Mouse (Mus musculus): ENCODE measurements around the gene Ate1. TPM values are rescaled to one million over a fixed set of nuclear protein-coding genes. Genes with fewer than 3 reads are reported as not detected.

Gene Ate1
- polyA plus RNA-seq, 1 experiment from 2014 or later: 33.3 TPM

GRCm38 (mm10) chr7:130382126-130382525 lies 138.0 kb downstream of the Ate1 start:
- Histone ChIP-seq H3K4me3 (no peak overlapping the region), H3K27me3 (replicated peaks) (no peaks in the 10 kb centered on the region), H3K9me3 (replicated peaks) (no peaks in the 10 kb centered on the region), H3K9ac (no peak overlapping the region), H3K4me1 (no peaks in the 10 kb centered on the region), H3K27ac (no peak overlapping the region), H3K36me3 (no peaks in the 10 kb centered on the region), H3K4me2 (no peak overlapping the region)
- 86% methylated on average over 13 of the region's 13 CpGs for WGBS (ENCODE audit: insufficient replicate concordance)
- no peak for ATAC-seq

- WGBS (ENCODE audit: insufficient replicate concordance): 83% methylated on average over 8 of the region's 8 CpGs
- no peak for ATAC-seq
Measured at GRCm38 (mm10) chr7:130381387-130381951, 138.7 kb downstream of the Ate1 start.

DNA sequence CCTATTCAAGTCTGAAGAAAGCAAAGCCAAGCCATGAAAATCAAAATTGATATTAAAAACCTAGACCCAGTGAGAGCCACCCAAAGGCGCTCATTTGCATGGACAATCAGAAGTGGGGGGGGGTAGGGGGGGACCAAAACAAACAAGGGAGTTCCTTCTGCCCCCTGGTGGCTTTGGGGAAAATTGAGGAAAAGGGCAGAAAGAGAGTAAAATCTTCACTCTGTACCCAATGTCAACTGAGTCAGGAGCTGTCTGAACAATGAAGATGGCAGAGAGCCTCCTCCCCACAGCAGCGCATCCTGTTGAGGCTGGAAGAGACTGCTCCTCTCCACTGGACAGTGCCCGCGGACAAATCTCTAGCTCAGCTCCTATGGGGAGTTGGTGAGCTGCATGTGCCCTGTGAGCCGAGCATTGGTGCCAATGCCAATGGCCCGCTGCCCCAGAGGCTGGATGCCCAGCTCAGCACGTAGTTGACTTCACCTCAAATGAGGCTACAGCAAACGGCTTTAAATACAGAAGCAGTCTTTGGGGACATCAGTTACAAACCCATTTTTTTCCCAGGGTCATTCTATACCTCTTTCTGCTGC lies 139.3 kb downstream of the Ate1 start:
- H3K4me3 ChIP-seq: no peak overlapping the region
- H3K9ac ChIP-seq: no peak overlapping the region
- H3K36me3 ChIP-seq: no peaks in the 10 kb centered on the region
- H3K27ac ChIP-seq: no peak overlapping the region
- ATAC-seq: no peak
- no peaks in the 10 kb centered on the region for H3K4me1 ChIP-seq
- 77% methylated on average over 8 of the region's 8 CpGs for WGBS (ENCODE audit: insufficient replicate concordance)
- H3K9me3 ChIP-seq (replicated peaks): no peaks in the 10 kb centered on the region
- H3K27me3 ChIP-seq (replicated peaks): no peaks in the 10 kb centered on the region
- no peak overlapping the region for H3K4me2 ChIP-seq

More at GRCm38 (mm10) chr7:130381387-130381951, 138.7 kb downstream of the Ate1 start:
- no peak overlapping the region for H3K4me2 ChIP-seq
- no peak overlapping the region for H3K4me3 ChIP-seq
- H3K9me3 ChIP-seq (replicated peaks): no peaks in the 10 kb centered on the region
- no peaks in the 10 kb centered on the region for H3K4me1 ChIP-seq
- no peaks in the 10 kb centered on the region for H3K36me3 ChIP-seq
- no peak overlapping the region for H3K9ac ChIP-seq
- no peaks in the 10 kb centered on the region for H3K27me3 ChIP-seq (replicated peaks)
- no peak overlapping the region for H3K27ac ChIP-seq

GRCm38 (mm10) chr7:130380367-130380766 lies 139.8 kb downstream of the Ate1 start:
- no peaks in the 10 kb centered on the region for H3K36me3 ChIP-seq
- no peak overlapping the region for H3K4me2 ChIP-seq
- no peaks in the 10 kb centered on the region for H3K9me3 ChIP-seq (replicated peaks)
- no peak overlapping the region for H3K9ac ChIP-seq
- H3K4me3 ChIP-seq: no peak overlapping the region
- ATAC-seq: no peak
- WGBS (ENCODE audit: insufficient replicate concordance): 82% methylated on average over 7 of the region's 7 CpGs
- H3K27me3 ChIP-seq (replicated peaks): no peaks in the 10 kb centered on the region
- no peak overlapping the region for H3K27ac ChIP-seq
- no peaks in the 10 kb centered on the region for H3K4me1 ChIP-seq

DNA sequence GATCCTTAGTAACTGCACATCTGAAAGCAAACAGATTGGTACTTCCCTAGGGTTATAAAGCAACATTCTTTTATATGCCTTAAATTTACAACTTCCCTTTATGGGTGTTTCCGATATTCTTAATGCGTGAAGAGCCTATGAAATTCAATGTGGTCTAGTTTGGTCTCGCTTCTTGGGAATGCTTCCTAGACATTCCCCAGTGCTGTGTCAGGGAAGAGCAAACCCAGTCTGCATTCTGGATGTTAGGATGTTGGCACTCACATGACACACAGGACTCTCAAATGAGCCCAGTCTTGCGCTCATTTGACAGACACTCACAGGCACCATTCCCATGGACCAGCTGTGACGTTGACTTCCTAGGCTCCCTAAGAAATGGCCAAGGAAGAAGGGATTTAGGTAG lies 140.3 kb downstream of the Ate1 start:
- 85% methylated on average over 5 of the region's 5 CpGs for WGBS (ENCODE audit: insufficient replicate concordance)
- Histone ChIP-seq H3K27ac (no peak overlapping the region), H3K27me3 (replicated peaks) (no peaks in the 10 kb centered on the region), H3K4me3 (no peak overlapping the region), H3K4me2 (no peak overlapping the region), H3K9me3 (replicated peaks) (no peaks in the 10 kb centered on the region), H3K9ac (no peak overlapping the region), H3K4me1 (no peaks in the 10 kb centered on the region), H3K36me3 (no peaks in the 10 kb centered on the region)
- ATAC-seq: no peak

DNA sequence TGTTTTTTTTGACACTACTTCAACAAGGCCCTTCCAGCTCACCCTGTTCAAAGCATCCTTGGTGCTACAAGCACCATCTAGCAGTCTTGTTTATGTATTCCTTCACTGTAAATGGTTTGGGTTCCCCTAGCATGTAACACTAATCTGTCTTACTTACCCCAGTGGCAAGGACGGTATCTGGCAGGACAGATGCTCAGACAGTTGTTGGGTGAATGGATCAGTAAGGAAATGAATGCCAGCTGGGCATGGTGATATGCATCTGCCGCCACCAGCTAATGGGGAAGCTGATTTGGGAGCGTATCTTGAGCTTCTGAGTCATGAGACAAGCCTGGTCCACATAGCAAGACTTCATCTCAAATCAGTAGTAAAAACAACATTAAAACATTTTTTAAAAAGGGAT lies 141.9 kb downstream of the Ate1 start:
- Histone ChIP-seq H3K36me3 (no peaks in the 10 kb centered on the region), H3K9ac (no peak overlapping the region), H3K4me2 (no peak overlapping the region), H3K9me3 (replicated peaks) (no peaks in the 10 kb centered on the region), H3K27me3 (replicated peaks) (no peaks in the 10 kb centered on the region), H3K4me3 (no peak overlapping the region), H3K4me1 (no peaks in the 10 kb centered on the region), H3K27ac (no peak overlapping the region)
- no peak for ATAC-seq
- WGBS (ENCODE audit: insufficient replicate concordance): 36% methylated on average over 3 of the region's 3 CpGs

- Histone ChIP-seq H3K4me2 (no peak overlapping the region), H3K27me3 (replicated peaks) (no peaks in the 10 kb centered on the region), H3K36me3 (no peaks in the 10 kb centered on the region), H3K4me1 (no peaks in the 10 kb centered on the region), H3K9me3 (replicated peaks) (no peaks in the 10 kb centered on the region), H3K27ac (no peak overlapping the region), H3K4me3 (no peak overlapping the region), H3K9ac (no peak overlapping the region)
- 73% methylated on average over 9 of the region's 9 CpGs for WGBS (ENCODE audit: insufficient replicate concordance)
- ATAC-seq: no peak
Measured at GRCm38 (mm10) chr7:130374311-130374710, 145.9 kb downstream of the Ate1 start.

DNA sequence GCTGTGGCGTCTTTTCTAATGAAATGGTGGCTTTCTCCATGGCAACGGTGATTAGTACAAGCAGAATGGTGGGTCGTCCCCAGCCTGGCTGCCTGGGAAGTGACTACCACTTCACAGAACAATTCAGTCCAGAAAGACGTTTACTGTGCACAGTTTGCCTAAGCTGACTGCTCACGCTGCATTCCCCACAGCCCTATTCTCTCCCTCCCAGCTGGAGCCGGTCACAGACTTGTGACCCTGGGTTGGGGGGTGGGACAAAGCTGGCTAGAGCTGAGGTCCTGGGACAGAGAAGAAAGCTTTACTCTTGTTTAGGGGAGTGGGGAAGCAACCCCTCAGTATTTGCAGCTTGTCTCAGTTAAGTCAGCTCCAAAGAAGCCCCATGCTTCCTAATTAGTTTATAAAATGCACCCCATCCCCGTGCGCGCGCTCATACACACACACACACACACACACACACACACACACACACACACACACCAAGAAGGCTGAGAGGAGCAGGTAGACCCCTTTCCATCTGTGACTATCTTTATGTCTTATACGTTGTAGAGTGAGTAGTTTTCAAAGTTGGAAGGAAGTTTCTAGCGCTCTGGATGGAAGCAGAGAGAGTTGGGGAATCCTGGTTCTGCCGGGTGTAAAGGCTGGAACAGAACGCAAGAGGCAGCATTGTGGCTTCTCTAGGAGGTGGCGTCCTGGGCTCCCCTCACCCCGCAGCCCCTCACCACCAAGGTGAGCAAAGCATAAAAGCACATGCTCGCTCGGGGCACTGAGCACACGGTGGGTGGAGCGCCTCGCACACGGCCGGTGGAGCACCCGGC lies 151.1 kb downstream of the Ate1 start:
- 54% methylated on average over 21 of the region's 24 CpGs for WGBS (ENCODE audit: insufficient replicate concordance)
- H3K27me3 ChIP-seq (replicated peaks): no peaks in the 10 kb centered on the region
- no peak overlapping the region for H3K4me3 ChIP-seq
- no peak overlapping the region for H3K27ac ChIP-seq
- H3K36me3 ChIP-seq: no peaks in the 10 kb centered on the region
- ATAC-seq: no peak
- H3K9ac ChIP-seq: no peak overlapping the region
- no peak overlapping the region for H3K4me2 ChIP-seq
- H3K9me3 ChIP-seq (replicated peaks): no peaks in the 10 kb centered on the region
- H3K4me1 ChIP-seq: no peaks in the 10 kb centered on the region

DNA sequence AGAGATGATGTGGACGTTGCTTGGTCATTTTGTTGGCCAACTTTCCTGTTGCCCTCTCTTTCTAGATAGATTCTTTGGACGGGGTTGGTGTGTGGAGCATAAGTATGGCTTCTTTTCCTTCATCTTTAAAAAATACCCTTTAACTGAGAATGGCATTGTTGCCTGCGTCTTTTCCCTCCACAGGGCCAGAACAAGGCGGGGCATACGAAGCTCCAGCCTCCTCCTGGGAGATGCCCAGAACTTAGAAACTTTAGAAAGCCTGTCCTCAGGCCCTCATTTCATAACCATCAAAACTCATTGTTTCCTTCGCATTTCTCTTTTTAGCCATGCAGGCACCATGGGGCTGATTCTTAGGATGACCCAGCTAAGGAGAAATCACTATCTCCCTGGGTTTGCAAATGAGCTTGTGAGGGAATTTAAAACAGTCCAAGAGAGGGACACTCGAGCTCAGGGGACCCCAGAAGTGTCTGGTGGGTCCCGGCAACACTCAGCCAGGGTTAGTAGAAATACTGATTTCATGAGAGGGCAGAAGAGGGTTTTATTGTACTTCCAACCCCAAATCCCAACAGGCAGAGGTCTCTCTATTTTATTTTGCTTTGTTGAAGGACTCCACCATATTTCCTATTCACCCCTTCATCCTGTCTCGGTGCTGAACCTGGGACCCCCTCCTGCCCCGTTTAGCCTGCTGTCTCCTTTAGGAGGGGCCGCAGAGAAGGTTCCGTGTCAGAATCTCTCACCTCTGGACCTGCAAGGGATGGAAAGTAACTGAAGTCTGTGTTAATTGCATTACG lies 151.9 kb downstream of the Ate1 start:
- WGBS (ENCODE audit: insufficient replicate concordance): 43% methylated on average over 13 of the region's 13 CpGs
- Histone ChIP-seq H3K4me2 (no peak overlapping the region), H3K9me3 (replicated peaks) (no peaks in the 10 kb centered on the region), H3K4me3 (no peak overlapping the region), H3K9ac (no peak overlapping the region), H3K4me1 (no peaks in the 10 kb centered on the region), H3K36me3 (no peaks in the 10 kb centered on the region), H3K27me3 (replicated peaks) (no peaks in the 10 kb centered on the region), H3K27ac (no peak overlapping the region)
- no peak for ATAC-seq

GRCm38 (mm10) chr7:130367222-130368035 lies 152.7 kb downstream of the Ate1 start:
- Histone ChIP-seq H3K4me2 (no peak overlapping the region), H3K4me3 (no peak overlapping the region)
- WGBS (ENCODE audit: insufficient replicate concordance): 50% methylated on average over 12 of the region's 12 CpGs

DNA sequence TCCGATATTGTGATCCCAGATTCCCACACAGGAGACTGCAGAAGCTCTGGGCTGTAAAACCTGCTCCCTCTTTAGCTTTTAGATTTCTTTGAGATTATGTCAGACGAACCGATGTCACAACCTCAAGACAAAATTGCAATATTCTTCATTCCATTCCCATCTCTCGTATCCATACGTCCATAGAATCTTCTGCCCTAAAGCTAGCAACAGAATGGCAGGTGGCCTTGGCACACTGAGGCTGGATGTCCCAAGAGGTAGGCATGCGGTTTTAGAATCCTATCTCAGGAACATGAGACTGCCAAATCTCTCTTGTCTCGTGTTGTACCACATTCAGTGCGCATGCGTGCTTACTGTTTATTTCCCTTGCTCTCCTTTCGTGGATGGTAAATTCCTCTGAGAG lies 154.5 kb downstream of the Ate1 start:
- Histone ChIP-seq H3K27ac (no peak overlapping the region), H3K4me3 (no peak overlapping the region), H3K9ac (no peak overlapping the region), H3K4me2 (no peak overlapping the region), H3K4me1 (no peaks in the 10 kb centered on the region), H3K36me3 (no peaks in the 10 kb centered on the region), H3K9me3 (replicated peaks) (no peaks in the 10 kb centered on the region), H3K27me3 (replicated peaks) (no peaks in the 10 kb centered on the region)
- 78% methylated on average over 10 of the region's 10 CpGs for WGBS (ENCODE audit: insufficient replicate concordance)
- no peak for ATAC-seq

More at GRCm38 (mm10) chr7:130367222-130368035, 152.7 kb downstream of the Ate1 start:
- ATAC-seq: no peak
- H3K9ac ChIP-seq: no peak overlapping the region
- H3K4me1 ChIP-seq: no peaks in the 10 kb centered on the region
- no peaks in the 10 kb centered on the region for H3K36me3 ChIP-seq
- H3K27me3 ChIP-seq (replicated peaks): no peaks in the 10 kb centered on the region
- no peak overlapping the region for H3K27ac ChIP-seq
- H3K9me3 ChIP-seq (replicated peaks): no peaks in the 10 kb centered on the region

Measured in liver, embryonic 12.5 days (tissue).